Mouse (Mus musculus): Measurements from ENCODE around the gene Prim2. TPM values are rescaled to one million over a fixed set of nuclear protein-coding genes. Genes with fewer than 3 reads are reported as not detected.

The Prim2 gene
- total RNA-seq, 2 experiments from 2014 or later: 102 to 137 TPM

DNA sequence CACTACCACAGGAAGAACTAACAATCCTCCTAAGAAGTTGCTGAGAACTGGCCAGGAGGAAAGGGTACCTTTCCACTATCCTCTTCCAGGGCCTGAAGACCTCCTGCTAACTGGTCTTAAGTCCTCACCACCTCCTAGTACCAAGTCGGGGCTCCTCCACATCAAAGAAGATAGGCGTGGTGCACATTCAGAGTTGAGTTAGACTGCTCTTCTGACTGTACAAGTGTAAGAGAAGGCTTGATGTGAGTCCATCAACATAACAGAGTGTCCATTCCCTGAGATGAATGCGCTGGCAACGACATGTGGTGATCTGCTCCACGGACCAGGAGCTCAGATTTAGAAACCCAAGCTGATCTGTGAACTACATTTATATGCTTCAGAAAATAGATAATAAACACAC is 165.2 kb downstream of the Prim2 start:
- ATAC-seq (replicated peaks; ENCODE audit: low FRiP score, low TSS enrichment, poor library complexity, severe bottlenecking): no peak

DNA sequence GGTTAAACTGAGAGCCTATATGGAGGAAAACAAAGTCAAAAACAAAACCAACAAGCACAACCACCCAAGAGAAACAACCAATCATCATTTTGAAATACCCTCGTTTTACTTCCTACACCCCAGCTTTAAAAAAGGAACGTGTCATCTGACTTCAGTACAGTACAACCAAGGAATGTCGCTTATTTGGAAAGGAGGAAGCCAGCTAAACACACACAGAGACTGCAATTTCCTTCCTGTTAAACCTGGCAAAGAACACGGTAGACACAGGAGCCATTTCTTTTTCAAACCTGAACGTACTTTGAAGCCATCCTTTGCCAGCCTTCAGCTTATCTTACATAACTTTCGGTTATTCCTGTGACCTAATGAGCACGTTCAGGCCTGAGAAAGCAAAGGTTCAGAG is 166.7 kb downstream of the Prim2 start:
- ATAC-seq (replicated peaks; ENCODE audit: low FRiP score, low TSS enrichment, poor library complexity, severe bottlenecking): no peak

DNA sequence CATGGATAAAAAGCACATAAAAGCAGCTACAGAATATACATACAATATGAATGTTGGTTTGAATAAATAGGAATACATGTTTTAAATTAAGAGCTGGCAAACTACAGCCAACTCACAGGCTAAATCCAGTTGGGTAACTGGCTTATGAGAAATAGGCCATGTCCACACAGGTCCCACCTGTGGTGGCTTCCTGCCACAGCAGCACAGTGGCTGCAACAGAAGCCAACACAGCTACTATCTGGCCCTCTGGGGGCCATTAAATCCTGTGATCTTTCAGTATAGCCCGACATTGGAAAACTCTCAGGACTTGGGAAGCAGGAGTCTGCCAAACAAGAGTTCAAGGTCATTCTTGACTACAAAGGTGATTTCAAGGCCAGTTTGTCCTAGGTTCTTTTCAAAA is 167.3 kb downstream of the Prim2 start:
- ATAC-seq (replicated peaks; ENCODE audit: low FRiP score, low TSS enrichment, poor library complexity, severe bottlenecking): no peak

DNA sequence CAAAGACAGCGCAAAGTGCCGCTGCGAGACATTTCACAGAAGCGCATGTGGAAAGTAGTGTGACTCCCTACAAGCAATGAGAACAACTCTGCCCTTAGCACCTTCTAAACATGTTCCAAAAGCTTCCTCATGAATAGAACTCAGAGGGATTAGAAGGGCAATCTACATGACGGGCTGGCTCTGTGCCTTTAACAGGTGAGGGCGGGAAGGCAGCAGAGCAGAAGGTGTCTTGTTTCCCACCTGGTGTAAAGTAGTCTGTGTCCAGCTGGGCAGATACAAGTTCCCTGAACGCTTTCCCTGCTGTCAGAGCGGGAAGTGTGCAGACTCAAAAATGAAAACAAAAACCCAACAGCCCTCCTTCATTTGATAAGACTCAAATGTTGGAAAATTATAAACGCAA is 169.5 kb downstream of the Prim2 start:
- no peak for ATAC-seq (replicated peaks; ENCODE audit: low FRiP score, low TSS enrichment, poor library complexity, severe bottlenecking)

DNA sequence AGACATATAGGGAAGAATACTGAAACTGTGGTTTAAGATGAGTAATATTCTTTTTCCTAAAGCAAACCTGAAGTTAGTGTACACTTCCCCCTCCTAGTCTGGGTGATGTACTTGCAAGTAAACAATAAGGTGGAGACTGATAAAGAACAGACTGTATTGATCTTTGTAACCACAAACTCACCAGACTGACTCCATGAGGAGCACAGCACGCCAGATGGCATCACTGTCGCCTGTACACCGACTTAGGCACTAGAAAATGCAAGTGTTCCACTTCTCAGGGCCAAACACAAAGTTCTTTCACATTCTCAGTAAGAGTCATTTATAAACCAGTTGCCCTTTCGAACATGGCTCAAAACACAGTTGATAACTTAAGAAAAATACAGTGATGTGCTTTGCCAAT is 170.0 kb downstream of the Prim2 start:
- ATAC-seq (replicated peaks; ENCODE audit: low FRiP score, low TSS enrichment, poor library complexity, severe bottlenecking): peak; percentile 92

DNA sequence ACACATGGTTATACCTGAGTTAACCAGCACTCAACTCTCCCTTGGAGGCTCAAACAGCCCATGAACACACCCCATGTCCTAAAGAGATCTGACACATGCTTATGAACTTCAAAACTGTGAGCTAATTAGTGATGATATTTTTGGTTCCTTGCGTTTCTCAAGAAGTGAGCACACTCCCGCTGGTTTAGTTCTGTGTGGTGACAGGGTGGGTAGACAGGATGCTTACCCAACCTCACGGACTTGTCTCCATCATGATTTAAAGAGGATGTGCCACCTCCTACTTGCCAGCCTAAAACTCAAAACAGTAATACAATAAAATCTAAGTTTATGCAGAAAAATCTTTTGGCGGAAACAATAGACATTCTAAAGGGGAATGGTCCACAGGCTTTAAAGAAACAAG is 173.5 kb downstream of the Prim2 start:
- ATAC-seq (replicated peaks; ENCODE audit: low FRiP score, low TSS enrichment, poor library complexity, severe bottlenecking): no peak

DNA sequence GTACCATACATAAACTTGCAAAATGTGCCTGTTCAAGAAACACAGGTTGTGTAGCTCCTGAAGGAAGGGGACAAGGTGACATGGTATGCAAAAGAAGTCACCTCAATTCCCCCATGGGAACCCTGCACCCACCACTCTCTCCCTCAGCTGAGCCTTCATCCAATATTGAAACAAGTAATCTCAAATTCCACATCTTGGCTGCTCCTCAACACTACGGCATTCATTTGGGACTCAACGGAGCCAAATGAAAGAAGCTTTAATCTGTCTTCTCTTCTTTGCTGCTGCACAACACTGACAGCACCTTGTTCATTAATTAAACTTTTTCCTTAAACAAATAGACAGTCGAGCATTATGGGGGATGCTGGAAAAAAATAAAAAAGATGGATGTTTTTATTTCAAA is 174.0 kb downstream of the Prim2 start:
- ATAC-seq (replicated peaks; ENCODE audit: low FRiP score, low TSS enrichment, poor library complexity, severe bottlenecking): no peak

DNA sequence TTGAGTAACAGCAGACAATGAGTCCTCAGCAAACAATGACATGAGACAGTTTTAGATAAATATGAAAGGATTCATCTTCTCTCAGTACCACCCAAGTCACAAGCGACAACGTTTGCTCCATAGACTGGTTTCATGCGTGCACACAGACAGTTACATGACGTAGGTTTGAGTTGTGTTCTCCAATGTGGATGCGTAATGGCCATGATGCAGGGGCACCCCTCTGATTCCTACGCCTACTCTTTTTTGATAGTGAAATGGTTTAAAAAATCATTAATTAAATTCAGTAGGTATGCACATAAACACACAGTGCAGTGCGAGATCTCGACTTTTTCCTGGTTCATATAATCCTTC is 174.4 kb downstream of the Prim2 start:
- ATAC-seq (replicated peaks; ENCODE audit: low FRiP score, low TSS enrichment, poor library complexity, severe bottlenecking): no peak

DNA sequence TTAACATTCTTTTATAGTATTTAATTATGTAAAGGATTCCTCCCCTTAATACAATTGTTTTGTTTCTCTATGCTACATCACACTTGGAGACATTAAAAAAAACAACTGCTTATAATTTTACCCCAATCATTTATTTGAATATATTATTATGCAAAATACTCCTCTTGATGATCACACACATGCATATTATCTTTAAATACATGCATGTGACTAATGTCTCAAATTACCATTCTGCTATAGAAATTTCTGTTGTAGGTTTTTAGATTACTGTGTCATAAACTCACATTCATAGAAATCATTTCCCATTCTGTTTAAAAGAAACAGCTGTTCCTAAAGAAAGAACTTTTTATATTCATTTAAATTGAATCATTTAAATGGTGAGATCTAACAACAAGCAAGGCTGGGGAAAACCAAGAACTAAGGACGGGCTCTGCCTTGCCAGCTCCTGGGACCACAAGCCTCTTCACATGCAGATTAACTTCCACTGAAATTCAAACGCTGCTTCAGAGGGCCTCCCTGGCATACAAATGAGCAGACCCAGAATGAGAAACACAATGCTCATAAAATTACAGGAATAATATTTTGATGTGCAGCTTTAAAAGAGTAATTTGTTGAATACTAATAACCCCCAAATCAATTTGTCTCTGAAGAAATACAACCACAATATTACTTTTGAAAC is 174.9 kb downstream of the Prim2 start:
- ATAC-seq (replicated peaks; ENCODE audit: low FRiP score, low TSS enrichment, poor library complexity, severe bottlenecking): no peak

DNA sequence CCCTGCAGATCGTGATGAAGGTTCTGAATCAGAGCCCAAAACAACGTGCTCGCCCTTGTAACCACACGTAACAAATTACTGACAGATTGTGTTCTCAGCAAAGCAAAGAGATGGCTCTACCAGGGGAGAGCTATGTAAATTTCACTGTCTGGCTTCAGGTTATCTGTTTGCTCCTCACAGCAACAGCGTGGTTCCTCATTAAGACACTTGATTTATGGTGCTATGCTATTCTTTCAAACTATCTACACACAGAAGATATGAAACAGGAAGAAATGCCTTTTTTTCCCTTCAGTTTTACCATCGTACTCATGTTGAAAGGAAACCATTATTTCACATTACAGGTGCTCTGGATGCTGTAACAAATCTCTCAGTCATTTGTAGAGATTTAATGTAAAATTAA is 179.4 kb downstream of the Prim2 start:
- no peak for ATAC-seq (replicated peaks; ENCODE audit: low FRiP score, low TSS enrichment, poor library complexity, severe bottlenecking)

DNA sequence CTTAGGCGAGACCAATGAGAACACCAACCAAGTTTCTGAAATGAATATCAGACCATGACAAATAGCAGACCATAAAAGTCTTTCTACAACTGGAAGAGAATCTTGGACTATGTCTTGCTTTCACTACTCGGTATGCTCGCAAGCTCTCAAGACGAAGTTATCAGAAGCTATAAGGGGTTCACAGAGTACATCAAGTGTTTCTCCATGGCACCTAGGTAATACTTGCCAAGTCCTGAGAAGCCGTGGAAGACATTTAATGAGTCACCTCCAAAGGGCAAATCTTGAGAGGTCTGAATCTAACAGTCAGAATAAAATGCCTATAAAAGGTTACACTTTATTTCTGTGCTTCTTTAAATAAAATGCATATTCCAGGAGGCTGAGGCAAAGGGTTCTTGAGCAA is 181.2 kb downstream of the Prim2 start:
- no peak for ATAC-seq (replicated peaks; ENCODE audit: low FRiP score, low TSS enrichment, poor library complexity, severe bottlenecking)

DNA sequence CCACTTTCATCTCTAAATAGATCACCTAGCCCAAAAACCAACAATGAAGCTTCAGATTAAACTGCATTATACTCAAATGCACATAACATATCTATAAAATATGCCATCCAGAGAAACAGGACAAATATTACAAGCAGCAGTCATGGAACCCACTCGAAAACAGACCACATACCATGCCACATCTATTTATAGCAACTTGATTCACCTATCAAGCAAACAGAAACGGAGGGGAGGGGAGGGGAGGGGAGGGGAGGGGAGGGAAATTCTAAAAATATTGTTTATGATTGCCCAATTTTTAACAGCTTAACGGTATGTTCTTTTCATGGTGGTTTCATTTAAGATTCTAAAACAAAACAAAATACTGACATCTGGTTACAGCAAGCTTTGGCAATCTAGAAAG is 185.8 kb downstream of the Prim2 start:
- ATAC-seq (replicated peaks; ENCODE audit: low FRiP score, low TSS enrichment, poor library complexity, severe bottlenecking): no peak

DNA sequence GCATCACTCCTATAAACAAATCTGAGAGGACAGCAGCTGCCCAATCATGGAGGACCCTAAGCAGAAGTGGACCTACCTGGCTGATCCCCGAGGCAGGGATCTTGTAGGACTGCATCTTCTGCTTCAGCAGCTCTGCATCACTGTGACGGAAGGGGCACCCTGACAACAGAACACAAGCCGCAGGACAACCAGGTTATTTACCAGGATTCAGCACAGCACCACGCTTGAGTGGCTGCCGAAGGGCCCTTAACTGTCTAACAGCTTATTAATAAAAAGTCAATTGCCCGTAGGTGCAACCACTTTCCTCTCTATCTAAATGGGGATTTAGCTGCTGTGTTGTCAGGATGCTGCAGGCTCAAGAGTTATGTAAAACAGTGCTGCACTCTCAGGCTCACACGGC is 189.2 kb downstream of the Prim2 start:
- ATAC-seq (replicated peaks; ENCODE audit: low FRiP score, low TSS enrichment, poor library complexity, severe bottlenecking): no peak

DNA sequence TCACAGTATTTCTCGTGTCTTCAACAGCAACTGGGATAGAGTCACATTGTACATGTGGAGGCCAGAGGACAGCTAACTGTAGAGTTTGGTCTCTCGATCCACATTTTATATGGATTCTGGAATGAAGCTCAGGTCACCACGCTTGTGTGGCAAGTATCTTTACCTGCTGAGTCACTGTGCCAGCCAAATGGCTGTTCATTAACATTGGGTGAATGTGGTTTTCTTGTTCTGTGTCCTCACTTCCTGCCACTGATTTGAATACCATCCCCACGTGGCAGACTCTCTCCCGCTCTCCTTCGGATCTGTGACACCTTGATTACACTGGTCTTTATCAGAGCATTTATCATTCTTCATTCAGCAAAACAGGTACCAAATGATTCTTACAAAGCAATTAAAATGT is 198.5 kb downstream of the Prim2 start:
- no peak for ATAC-seq (replicated peaks; ENCODE audit: low FRiP score, low TSS enrichment, poor library complexity, severe bottlenecking)

DNA sequence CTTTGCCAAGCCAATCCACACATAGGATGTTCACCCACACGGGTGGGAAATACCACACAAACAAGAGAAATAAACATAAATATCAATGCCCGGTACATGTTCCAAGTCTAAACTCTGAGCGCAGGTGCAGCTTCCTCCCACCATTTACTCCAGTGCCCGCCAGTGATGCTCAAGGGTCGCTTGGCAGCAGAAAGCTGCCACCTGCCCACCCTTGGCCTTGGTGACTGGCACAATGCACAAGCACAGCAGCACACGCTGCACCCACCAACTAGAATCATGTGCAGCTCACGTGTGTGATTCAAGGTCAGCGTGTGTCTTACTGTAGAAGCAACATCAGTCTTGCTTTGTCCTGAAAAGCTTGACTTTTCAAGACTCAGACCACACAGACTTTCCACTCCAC is 199.4 kb downstream of the Prim2 start:
- no peak for ATAC-seq (replicated peaks; ENCODE audit: low FRiP score, low TSS enrichment, poor library complexity, severe bottlenecking)

DNA sequence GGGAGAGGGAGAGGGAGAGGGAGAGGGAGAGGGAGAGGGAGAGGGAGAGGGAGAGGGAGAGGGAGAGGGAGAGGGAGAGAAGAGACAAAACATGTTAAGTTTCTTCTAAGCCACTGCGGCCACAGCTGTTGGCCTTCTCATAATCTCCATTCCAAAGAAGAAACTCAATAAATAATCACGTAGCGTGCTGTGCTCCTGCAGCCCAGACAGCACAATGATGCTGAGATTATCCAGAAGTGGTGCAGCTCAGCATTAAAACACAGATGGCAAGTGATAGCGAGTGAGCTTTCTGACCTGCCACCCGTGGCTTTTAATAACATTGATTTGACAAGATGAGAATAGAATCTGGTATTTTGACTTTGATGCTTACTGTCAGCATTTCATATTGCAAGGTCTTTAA is 205.4 kb downstream of the Prim2 start:
- no peak for ATAC-seq (replicated peaks; ENCODE audit: low FRiP score, low TSS enrichment, poor library complexity, severe bottlenecking)

DNA sequence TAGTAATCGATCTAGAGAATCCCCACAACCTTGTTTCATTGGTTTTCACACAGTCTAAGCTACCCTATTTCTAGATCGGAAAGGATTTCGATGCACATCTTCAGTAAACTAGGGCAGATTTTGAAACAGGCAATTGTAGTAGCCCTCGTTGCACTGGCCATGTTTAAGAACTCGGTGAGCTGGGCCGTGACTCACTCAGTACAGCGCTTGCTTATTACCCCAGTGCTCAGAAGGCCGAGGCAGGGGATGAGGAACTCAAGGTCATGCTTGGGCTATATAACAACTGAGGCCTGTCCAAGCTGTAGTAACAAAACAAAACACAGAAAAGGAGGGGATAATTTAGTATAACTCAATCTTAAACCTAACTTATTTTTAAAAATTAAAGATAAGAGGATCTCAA is 208.9 kb downstream of the Prim2 start:
- ATAC-seq (replicated peaks; ENCODE audit: low FRiP score, low TSS enrichment, poor library complexity, severe bottlenecking): no peak

DNA sequence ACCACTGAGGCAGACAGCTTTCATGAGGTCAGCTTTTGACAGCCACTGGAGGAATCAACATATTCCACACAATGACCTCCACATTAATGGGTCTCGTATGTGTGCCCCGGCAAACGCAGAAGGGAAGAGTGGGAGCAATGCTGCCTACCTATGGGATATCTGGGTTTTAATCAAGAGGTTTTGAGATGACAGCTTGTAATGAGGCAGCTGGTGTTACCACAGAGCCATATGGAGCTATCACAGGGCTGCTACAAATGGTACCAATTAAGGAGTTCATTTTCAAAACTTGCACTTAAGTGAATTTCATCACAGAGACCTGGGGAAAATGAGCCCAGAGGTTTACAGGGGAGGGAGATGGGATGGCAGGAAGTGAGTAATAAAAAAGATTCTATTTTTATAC is 209.3 kb downstream of the Prim2 start:
- no peak for ATAC-seq (replicated peaks; ENCODE audit: low FRiP score, low TSS enrichment, poor library complexity, severe bottlenecking)

DNA sequence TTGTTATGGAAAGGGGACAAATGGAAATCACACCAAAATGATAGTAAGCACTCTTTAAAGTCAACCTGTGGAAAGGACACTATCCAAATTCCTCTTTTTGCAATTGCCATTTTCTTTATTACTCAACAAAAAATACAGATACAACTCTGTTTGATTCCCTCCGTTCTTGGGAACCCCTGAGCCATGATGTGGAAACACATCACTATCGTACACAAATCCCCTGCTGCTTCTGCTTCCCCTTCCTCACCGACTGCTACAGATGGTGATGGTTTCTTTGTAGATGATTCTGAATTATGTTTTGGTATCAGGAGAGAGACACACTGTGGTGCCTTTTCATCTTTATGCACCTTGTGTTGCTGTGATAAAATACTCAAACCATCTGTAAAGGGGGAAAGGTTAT is 210.6 kb downstream of the Prim2 start:
- no peak for ATAC-seq (replicated peaks; ENCODE audit: low FRiP score, low TSS enrichment, poor library complexity, severe bottlenecking)

DNA sequence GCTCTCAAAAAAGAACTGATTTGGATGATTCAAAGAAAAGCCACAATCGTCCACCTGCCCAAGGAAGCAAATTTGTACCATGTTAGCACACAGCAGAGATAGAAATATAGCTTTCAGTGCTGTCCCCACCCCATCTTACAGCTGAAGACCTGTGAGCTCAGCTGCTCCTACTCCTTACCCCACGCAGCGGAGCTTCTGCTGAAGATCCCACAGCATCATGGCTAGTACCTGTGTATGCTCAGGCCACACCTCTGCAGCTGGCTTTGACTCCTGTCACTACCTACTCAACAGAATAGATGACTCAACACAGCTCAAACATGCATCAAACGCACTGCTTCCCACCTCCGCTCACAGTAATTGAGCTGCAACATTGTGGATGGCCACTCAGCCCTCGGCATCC is 215.3 kb downstream of the Prim2 start:
- ATAC-seq (replicated peaks; ENCODE audit: low FRiP score, low TSS enrichment, poor library complexity, severe bottlenecking): 0 out of 2 replicates have a peak, but pooled peaks have one; percentile 26

DNA sequence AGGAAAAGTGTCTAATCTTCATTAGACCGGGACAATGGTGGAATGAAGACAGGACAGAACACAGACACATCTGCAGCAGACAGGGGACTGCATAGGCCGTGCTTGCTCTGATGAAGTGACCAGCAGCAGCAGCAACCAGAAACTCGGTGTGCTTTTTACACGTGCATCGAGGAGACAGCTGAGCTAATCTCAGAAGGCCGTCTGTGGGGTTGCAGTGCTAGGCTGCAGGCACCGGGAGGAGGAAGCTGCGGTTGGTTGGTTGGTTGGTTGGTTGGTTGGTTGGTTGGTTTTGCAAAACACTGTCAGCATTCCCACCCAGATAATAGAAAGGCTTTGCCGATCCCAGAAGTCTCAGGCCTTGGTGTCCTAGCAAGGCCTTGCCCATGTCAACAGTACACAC is 216.3 kb downstream of the Prim2 start:
- ATAC-seq (replicated peaks; ENCODE audit: low FRiP score, low TSS enrichment, poor library complexity, severe bottlenecking): no peak

DNA sequence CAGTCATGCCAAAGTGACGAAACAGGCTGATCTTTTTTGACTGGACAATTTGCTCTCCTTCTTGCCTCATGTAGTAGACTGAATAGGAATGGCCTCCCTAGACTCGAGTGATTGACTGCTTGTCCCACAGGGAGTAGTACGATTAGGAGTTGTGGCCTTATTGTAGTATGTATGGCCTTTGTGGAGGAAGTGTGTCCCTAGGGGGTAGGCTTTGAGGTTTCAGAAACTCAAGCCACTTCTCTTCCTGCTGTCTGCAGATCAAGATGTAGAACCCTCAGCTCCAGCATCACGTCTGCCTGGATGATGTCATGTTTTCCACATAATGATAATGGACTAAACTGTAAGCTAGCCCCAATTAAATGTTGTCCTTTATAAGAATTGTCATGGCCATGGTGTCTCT is 222.4 kb downstream of the Prim2 start:
- ATAC-seq (replicated peaks; ENCODE audit: low FRiP score, low TSS enrichment, poor library complexity, severe bottlenecking): no peak
